Mouse (Mus musculus) Muller cell, postnatal 12 days (primary cell): ENCODE results near the gene Tbc1d22a.
"Not testable (repeated sequence)": the region's sequence is repeated elsewhere in the genome, so short reads cannot be mapped to it uniquely, and the experiment has no call there.

Source experiments
- DNase-seq: peaks from one replicate; pipeline ENCODE4 v3.0.0-alpha.2; 2015; ENCODE audit errors: inconsistent ontology term

Gene Tbc1d22a

DNA sequence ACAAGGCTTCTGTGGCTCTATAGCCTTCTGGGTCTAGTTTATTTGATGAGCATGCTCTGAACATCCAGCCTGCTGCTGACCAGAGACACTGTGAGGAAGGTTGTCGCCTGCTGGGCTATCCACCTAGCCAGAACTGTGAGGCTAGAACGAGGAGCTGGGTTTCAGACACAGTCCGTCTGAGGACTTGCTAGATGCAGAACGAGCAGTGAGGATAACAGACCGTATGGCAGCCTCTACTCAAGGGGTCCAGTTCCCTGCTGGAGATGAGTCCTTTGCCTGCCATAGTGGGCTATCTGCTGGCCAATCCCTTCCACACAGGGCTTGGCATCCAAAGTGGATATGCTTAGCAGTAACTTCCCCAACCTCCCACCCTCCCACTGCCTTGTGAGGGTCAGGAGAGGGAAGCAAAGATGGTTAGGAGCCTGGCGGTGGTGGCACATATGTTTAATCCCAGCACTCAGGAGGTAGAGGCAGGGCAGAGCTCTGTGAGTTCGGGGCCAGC, 10.9 kb upstream of the Tbc1d22a start:
- no peak for DNase-seq

DNA sequence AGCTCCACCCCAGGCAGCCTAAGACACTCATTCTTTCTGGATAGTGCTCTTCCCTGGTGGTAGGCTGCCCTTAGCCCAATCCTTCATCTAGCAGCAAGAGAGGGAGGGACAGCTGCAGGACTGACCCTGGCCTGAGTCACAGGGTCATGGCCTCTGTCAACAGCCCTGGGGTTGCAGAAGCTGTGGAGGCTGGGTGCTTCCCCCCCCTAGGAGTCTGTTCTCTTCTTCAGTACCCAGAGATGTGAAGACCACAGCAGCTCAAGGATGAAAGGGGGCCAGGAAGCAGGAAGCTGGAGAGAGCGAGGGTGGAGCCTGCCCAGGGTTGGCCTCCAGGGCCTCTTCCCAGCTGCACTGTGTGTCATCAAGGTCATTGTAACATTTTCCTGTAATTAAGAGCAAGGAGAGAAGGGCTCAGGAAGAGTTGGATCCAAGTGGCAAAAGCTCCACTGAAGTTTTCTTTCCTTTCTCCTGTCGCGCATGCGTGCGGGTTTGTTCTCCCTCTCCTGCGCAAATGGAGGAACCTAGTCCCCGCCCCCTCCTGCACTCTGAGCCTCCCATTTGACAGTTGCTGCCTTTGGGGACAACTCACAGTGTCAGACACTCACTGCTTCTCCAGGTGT, 10.2 kb upstream of the Tbc1d22a start:
- DNase-seq = no peak

DNA sequence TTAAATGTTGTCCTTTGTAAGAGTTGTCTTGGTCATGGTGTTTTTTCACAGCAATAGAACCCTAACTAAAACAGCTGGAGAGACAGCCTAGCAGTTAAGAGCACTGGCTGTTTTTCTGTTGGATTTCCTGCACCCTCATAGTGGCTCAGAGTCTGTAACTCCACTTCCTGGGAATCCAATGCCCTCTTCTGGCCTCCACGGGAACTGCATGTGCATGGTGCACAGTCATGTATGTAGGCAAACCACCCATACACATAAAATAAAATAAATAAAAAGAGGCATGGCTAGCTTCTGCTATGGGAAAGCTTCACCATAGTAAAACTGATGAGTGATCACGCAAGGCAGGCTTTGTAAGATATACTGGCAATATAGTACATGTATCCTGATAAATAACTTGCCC, 9.0 kb upstream of the Tbc1d22a start:
- DNase-seq = no peak

DNA sequence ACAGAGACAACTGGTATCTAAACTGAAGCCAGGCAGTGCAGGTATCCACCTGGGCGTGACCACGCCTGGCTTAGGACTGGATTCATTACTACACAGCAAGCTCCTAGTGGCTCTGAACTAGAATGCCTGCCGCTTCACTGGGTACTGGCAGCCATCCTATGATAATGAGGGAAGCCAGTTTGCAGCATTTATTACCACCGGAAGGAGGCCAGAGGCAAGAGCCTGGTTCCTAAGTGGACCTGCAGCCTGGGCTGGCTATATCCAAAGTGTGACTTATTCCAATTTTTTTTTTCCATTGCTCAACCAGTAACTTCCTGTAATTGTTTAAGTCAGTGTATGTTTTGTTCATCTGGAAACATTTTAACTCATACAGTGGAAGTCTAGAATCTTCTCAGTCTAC, 7.9 kb upstream of the Tbc1d22a start:
- DNase-seq = peak; percentile 41

DNA sequence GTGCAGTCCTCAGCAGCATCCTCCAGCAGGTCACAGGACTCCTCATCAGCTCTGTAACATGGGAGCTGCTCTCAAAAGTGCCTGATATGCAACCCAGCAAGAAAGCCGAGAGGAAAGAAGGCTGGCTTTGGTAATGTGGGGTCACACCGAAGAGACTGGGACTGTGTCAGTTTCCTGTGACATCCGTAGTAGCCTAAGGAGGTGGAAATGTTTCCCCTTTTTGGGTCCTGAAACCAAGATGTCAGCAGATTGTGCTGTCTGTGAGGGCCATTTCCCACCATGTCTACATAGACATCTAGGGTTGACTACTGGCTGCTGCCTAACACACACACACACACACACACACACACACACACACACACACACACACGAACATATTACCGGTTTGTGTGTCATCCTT, 2.1 kb upstream of the Tbc1d22a start:
- not testable (repeated sequence) for DNase-seq

DNA sequence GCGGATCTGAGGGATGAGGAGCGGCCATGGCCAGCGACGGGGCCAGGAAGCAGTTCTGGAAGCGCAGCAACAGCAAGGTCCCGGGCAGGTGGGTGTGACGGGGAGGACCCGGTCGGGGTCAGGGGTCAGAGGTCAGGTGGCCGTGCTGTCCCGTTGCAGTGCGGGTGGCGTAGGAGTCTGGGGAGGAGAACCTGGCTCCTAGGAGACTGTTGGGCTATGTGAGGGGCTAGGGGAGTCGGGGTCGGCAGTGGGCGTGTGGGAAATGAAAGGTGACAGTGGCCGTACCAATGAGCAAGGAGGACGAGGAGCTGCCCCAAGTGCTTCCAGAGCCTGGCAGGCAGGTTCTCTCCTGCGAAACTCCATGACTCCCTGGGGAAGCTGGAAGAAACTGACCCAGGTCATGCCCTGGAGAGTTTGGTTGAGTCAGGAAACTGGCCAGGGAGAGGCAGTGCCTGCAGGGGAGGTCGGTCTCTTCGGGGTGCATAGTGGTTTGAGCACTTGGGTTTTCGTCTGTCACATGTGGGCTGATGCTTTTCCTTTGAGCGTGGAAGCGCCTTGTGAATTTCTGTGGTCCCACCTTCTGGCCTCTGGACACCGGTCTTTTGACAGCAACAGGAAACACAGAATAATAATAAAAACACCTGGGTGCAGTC, 416 bp downstream of the Tbc1d22a start:
- no peak for DNase-seq

DNA sequence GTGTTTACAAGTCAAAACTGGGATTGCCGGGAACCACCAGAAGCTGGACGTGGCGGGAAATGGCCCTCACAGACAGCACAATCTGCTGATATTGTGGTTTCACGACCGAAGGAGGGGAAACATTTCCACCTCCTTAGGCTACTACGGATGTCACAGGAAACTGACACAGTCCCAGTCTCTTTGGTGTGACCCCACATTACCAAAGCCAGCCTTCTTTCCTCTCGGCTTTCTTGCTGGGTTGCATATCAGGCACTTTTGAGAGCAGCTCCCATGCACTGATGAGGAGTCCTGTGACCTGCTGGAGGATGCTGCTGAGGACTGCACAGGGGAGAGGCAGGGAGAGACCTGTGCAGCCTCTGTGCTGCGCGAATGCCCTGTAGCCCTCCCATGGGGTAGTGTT, 2.4 kb downstream of the Tbc1d22a start:
- DNase-seq = not testable (repeated sequence)

DNA sequence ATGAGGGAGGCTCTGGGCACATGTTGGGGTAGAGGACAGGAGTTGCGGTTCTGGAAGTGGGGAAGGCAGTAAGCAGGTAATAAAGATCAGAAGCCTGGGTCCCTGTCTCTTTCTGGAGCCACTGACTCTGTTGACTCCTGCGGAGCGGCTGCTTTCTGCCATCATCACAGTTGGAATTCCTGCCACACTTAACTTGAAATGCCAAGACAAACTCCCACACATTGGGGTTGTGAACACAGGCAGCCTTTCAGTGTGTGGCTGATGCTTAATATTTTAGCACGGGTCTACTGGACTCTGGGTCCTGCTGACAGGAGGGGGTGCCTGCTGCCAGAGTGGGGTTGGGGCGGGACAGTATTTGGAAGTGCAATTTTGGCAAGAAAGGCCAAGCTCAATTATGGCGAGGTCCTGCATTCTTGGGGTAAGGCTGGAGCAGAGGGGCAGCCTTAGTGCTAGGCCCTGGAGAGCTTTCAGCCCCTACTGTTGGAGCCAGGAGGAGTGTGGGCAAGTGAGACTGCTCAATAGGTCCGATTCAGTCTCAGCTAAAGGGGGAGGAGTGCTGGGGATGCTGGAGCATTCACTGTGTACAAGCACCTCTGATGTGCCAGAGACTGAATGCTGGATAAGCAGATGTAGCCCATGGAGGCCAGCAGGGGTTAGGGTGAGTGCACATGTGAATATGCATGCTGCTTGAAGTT, 5.4 kb downstream of the Tbc1d22a start:
- no peak for DNase-seq

DNA sequence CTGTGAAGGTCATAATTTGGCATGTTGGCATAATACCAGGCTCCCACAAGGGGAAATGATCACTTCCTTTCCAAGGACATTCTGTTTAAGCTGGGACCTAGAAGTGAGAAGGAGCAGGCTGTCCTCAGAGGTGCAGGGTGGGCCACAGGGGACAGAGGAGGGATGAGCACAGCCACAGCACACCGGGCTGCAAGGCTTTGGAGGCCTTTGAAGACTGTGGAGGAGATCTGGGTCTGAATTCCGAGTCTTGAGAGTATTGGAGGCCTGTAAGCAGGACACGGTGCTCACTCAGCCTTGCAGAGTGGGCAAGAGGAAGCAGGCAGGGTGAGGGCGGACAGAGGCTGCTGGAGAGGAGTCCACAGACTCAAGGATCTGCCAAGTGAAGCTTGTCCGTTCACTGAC, 6.0 kb downstream of the Tbc1d22a start:
- no peak for DNase-seq

DNA sequence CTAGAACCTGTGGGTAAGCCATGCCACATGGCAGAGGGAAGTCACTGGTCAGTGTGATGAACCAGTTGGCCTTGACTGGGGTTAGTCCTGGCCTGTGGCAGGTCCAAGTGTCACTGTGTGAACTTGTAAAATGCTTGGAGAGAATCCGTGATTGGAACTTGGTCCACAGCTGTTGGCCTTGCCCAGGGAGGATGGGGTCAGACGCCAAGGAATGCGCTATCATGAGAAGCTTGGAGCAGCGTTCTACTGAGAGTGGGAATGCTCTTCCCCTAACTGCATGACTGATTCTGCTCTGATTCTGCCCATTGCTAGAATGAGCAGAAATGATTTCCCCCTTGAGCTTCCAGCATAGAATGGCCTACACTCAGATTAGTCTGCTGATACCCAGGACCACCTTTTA, 6.5 kb downstream of the Tbc1d22a start:
- DNase-seq = no peak

DNA sequence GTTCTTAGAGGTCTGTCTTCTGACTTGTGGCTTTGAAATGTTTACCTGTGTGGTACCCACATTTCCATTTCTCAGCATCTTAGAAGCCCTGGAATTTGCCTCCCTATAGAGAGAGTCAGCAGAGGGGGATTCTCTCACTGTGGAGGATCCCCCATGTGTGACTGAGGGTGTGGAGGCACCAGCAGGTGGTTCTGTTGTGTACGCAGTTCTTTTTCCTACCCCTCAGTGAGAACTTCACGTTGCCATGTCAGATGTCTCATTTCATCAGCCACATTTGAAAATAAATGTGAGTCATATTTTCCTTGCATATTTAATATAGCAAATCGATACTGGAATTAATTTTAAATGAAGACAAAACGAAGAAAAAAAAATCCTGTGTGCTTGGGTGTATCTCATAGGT, 7.1 kb downstream of the Tbc1d22a start:
- no peak for DNase-seq

DNA sequence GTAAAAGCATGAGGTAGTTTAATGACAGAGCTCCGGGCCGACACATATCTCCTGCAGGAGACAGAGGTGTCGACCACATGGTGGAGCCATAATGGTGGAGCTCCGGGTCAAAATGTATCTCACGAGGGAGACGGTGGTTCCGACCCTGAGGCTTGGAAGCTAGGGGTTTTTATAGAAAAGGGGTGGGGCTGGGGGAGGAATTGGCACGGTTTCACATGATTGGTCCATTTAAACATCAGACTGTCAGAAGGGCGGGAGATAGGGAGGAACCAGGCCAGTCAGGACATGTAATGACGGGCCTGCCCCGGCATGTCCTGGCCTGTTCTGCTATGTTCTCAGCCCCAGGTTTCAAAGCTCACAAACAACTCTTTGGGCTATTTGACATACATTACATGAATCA, 7.6 kb downstream of the Tbc1d22a start:
- not testable (repeated sequence) for DNase-seq

DNA sequence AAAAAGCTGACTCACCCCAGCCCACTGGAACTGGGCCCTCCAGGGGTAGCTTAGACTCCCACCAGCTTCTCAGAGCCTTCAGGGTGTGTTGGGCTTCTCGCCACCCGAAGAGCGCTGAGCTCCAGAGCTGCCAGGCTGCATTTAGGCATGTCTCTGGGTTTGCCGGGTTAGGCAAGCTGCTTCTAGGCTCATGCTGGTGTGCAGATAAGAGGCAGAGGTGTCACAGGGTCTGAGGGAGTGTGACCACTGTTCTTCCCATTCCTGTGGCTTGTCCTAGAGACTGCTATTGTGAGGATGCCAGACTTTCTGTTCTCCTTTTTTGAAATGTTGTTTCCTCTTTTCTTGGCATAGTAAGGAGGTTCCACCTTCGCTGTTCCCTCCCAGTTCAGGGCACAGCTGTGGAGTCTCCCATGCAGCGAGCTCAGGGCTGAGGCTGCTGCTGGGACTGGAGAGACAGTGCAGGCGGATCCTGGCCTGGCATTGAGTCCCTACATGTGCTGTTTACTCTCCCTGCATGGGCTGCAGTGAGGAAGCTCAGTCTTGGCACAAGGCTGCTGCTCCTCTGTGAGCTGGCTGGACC, 10.8 kb downstream of the Tbc1d22a start:
- DNase-seq = no peak

DNA sequence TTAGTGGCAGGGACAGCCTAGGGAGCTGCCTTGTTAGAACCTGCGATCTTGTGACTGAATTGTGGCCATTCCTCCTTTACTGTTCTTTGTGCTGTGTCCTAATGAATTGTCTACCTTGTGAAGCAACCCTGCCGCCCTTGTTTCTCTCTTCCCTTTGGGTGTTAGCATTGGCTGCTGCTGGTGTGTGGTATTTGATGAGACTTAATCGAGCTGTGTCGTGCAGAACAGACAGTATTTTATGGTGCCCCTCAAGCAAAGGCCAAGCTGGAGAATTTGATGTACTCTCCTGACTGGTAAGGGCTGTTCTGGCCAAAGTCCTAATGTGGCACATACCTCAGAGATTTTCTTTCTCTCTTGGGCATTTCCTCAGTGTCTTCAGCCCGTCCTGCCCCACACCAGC, 12.0 kb downstream of the Tbc1d22a start:
- DNase-seq = no peak

DNA sequence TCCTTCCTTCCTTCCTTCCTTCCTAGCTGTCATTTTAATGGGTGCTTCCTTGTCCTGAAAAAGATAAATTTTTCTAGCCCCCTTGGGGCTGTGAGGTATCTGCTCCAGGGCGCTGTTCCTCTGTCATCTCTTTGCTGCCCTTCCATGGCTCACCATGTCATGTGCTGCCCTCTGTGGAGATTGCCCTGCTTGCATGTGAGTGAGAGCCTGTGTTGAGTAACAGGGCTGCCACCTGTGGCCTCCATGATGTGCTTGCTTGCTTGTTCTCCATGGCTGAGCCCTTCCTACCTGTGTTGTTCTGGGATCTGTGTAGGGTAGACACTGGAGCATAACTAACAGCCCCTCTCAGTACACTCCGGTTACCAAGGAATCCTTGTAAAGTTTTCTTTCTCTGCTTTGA, 12.7 kb downstream of the Tbc1d22a start:
- DNase-seq = no peak

DNA sequence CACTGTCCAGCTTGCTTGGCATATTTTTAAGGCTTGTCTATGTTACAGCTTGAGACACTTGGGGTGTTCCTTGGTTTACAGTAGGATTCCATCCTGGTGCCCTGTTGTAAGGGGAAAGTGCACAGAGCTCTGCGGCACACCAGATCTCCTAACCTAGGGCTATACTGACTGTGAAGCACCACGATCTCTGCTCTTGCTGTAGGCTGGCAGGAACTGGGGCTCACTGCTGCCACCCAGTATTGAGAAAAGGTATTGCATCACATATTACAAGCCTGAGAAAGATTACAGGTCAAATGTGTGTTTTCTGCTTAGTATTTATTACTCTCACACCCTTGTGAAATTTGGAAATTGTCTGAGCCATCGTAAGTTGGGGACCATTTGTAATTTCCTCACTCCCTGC, 13.9 kb downstream of the Tbc1d22a start:
- DNase-seq = no peak

DNA sequence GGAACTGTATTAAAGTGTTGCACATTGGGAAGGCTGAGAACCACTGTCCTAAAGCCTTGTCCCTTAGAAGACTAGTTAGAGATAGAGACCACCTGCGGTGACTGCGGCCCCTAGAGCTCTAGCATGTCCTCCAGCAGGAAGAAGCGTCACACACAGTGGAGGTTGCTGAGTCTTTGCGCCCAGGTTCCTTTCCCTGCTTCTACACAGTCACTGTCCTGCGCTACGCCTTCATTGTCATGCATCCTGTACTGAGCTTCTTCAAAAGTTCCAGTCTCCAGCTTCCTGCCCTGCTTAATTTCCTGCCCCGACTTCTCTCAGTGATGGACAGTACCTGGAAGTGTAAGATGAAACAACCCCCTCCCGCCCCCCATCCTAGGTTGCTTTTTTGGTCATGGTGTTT, 14.8 kb downstream of the Tbc1d22a start:
- no peak for DNase-seq

DNA sequence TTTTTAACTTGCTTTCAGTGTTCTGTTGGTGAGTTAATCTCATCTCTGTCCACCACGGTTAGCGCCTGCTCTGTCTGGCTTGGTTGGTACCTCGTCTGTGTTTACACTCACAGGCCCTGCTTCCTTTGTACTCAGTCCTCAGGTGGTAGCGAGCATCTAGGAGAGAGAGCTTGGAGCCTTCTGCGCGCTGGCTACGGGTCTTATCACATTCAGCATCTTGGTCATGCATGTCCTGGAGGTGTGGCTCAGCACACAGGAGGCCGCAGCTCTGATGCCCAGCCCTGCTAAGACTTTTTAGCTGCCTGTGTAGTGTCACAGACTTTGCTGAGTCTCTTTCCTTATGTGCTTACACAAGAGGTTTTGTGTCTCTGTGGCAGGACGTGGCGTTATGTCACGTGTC, 15.4 kb downstream of the Tbc1d22a start:
- no peak for DNase-seq

DNA sequence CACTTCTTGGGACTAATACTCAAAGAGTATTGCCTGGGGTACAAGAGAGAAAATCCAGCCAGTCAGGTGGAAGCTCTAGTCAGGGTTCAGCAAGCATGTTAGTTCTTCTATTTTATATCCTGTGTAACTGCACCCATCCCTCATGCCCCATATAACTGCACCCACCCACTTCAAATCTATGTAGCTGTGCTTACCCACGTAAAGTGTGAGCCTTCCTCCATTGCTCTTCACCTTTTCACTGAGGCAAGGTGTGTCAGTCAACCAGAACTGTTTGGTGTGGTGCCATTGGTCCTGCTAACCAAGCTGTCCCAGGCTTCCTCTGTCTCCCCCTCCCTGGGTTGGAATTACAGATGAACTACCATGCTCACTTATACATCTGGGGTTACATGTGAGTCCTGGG, 16.9 kb downstream of the Tbc1d22a start:
- no peak for DNase-seq

DNA sequence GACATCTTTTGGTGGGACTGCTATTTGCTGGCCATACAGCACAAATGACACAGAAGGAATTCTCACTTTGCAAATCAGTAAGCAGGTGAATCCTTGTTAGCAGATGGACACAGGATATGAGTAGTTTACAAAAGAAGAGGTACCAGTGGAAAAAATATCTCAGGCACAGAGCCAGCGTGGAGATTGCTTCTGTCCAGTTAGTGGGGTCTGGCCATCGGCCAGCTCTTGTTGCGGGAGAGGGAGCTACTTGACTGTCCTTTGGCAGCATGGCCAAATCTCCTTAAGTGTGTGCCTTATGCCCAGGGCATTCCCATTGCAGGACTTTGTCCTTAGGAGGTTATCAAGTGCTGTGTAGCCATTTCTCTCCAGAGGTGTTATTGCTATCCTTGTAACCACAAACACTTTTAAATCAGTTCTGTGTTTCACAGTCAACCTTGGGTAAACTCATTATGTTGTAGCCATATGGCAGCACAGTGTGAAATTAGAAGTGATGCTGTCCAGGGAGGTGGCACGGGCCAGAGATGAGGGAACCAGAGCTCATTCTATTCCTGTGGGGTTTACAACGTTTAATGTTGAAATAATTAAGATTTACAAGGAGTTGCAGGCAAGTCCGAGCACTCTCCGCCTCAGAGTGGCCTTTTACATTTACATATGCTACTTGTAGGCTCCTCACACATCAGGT, 17.7 kb downstream of the Tbc1d22a start:
- no peak for DNase-seq

DNA sequence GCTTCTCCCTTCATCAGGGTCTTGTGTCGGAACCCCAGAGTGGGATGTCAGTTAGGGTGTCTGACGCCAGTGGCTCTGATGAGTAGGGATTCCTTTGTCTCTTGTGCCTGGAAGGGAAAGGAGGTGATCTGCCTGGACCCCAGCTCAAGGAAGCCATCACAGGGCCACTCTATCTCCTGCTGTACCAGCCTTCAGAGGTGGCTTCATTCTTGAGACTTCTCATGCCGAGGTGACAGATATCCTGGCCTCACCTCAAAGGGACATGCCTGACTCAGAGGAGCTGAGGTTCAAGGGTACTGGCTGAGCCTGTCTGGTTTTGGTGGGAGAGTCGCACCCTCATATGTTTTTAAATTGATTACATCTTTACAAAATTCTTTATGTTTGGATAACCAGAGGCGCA, 19.7 kb downstream of the Tbc1d22a start:
- no peak for DNase-seq
